Mouse (Mus musculus): ENCODE measurements at regions not wholly inside any gene's neighbourhood (a gene's known extent, or its start where the extent isn't known, plus 50 kb on each side); places are given as distances from the start of the nearest gene placed in this dataset.

DNA sequence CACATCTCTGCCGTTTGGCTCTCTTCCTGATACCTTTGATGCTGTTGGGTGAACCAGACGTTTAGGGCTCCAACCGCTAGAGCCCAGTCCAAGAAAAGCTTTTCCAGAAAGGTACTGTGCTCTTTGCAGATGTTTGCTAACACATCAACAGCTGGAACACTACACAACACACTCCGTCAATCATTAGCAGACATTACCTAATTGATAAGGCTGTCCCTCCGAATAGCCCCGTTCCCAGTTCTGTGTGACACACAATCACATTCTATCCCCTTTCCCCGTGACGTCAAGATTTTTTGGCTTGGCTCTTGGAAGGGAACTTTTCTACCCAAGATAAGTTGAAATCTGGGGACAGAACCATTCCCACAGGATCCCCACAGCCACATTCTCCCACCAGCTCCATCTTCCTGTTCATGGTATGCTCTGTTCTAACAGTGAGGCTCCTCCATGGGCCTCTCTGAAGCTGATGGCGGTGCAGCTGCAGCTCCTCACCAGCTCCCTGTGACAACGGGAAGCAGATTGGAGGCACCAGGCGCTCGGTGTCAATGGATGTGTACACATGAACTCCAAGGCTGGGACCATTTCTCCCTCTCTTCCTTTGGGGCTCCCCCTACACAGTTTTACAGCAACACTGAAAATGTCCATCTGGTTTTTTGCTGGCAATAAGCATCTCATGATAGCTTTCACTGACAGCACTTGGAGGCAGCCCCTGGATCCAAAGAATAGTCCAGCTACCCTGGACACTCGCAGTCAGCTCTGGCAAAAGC, 122.6 kb upstream of the Tbx20 start:
- Histone ChIP-seq H3K4me2 (ENCODE audit: low read depth) (no peak overlapping the region), H3K36me3 (replicated peaks; ENCODE audit: control insufficient read depth, insufficient read depth, low read depth) (no peaks in the 10 kb centered on the region), H3K9ac (replicated peaks) (no peak overlapping the region), H3K4me3 (ENCODE audit: insufficient read depth in 1 of 2, low read depth in 2 of 2, low read length in 2 of 2) (no peak overlapping the region), H3K27ac (no peak overlapping the region), H3K27me3 (ENCODE audit: control insufficient read depth, insufficient read depth, low read length) (no peaks in the 10 kb centered on the region), H3K9me3 (ENCODE audit: control insufficient read depth, low read length) (no peaks in the 10 kb centered on the region), H3K4me1 (replicated peaks; ENCODE audit: control insufficient read depth in 2 of 2, insufficient read depth in 2 of 2, low read length in 1 of 2) (no peaks in the 10 kb centered on the region; a peak in 1 of 4 replicates)
- no peak for TF ChIP-seq EP300 (IDR thresholded peaks at IDR 0.05; ENCODE audit: low read depth)
- 62% methylated on average over 13 of the region's 13 CpGs for WGBS (ENCODE audit: insufficient replicate concordance)
- DNase-seq (ENCODE audit: low read depth in 3 of 3, low spot score in 3 of 3) = no peak
- no peak for ATAC-seq (ENCODE audit: insufficient read depth)

DNA sequence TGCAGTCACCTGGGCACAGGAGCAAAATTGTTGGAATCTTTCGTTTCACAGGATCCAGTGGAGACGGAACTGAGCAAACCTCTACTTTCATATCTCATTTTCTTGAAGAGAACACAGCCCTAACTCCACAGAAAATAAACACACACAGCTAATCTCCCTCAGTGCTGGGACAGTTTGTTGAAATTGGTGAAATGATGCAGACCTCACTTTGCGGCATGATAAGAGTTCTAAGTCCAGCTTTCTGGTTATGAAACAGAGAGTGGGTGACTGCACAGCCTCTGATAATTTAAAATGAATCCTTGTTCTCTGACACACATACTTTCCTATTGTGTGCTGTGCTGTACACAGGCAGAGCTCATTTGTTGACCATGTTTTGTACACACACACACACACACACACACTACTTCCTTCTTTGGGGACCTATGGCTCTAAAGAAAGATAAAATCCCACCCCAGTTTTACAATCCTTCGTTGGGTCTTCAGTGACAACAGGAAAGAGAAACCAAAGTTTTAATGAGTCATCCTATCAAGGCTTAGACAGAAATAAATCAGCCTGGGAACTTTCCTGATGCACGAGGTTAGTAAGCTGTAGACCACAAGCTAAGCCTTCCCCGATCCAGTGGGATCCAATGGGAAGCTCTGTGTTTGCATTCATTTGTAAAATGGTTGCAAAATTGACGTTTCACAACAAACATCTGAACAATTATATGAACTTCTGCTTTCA, 125.3 kb upstream of the Tbx20 start:
- H3K9me3 ChIP-seq (ENCODE audit: control insufficient read depth, low read length) = no peaks in the 10 kb centered on the region
- no peak for DNase-seq (ENCODE audit: low read depth in 3 of 3, low spot score in 3 of 3)
- no peak overlapping the region for H3K4me2 ChIP-seq (ENCODE audit: low read depth)
- peaks cover 0 to 2% of the 10 kb centered on the region in 2 experiments; a peak in 1 of 4 replicates for H3K4me1 ChIP-seq (replicated peaks; ENCODE audit: control insufficient read depth in 2 of 2, insufficient read depth in 2 of 2, low read length in 1 of 2)
- 30% methylated on average over 7 of the region's 7 CpGs for WGBS (ENCODE audit: insufficient replicate concordance)
- no peak overlapping the region for H3K9ac ChIP-seq (replicated peaks)
- ATAC-seq (ENCODE audit: insufficient read depth) = no peak
- H3K4me3 ChIP-seq (ENCODE audit: insufficient read depth in 1 of 2, low read depth in 2 of 2, low read length in 2 of 2) = no peak overlapping the region
- no peak for TF ChIP-seq EP300 (IDR thresholded peaks at IDR 0.05; ENCODE audit: low read depth)
- no peak for TF ChIP-seq CTCF (IDR thresholded peaks at IDR 0.05; ENCODE audit: low read depth)
- H3K27me3 ChIP-seq (ENCODE audit: control insufficient read depth, insufficient read depth, low read length) = no peaks in the 10 kb centered on the region
- H3K36me3 ChIP-seq (replicated peaks; ENCODE audit: control insufficient read depth, insufficient read depth, low read depth) = no peaks in the 10 kb centered on the region
- no peak overlapping the region for H3K27ac ChIP-seq

DNA sequence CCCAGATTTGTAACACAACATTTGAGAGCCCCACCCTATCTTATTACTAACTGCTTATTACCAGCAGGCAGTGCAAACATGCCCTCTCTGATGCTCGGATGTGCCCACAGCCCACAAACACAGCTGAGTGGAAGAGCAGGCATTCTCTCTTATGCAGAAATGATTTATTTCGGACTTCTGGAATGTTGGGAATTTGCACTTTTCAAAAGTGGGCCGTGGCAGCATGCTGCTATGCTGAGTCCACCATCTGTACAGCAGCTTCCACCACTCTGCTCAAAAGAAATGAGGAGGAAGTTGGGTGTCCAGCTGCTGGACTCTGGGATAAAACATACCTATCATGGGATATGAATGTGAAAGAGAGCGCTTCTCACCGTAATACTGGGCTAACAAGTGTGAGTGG, 129.6 kb upstream of the Tbx20 start:
- Histone ChIP-seq H3K4me2 (ENCODE audit: low read depth) (no peak overlapping the region), H3K4me3 (ENCODE audit: insufficient read depth in 1 of 2, low read depth in 2 of 2, low read length in 2 of 2) (no peak overlapping the region), H3K9me3 (ENCODE audit: control insufficient read depth, low read length) (no peaks in the 10 kb centered on the region), H3K27ac (no peak overlapping the region), H3K4me1 (replicated peaks; ENCODE audit: control insufficient read depth in 2 of 2, insufficient read depth in 2 of 2, low read length in 1 of 2) (peaks cover 0 to 2% of the 10 kb centered on the region in 2 experiments; a peak in 1 of 4 replicates), H3K36me3 (replicated peaks; ENCODE audit: control insufficient read depth, insufficient read depth, low read depth) (no peaks in the 10 kb centered on the region), H3K27me3 (ENCODE audit: control insufficient read depth, insufficient read depth, low read length) (no peaks in the 10 kb centered on the region), H3K9ac (replicated peaks) (no peak overlapping the region)
- DNase-seq (ENCODE audit: low read depth in 3 of 3, low spot score in 3 of 3) (no peak), ATAC-seq (ENCODE audit: insufficient read depth) (no peak)
- no peak for TF ChIP-seq CTCF (IDR thresholded peaks at IDR 0.05; ENCODE audit: low read depth)
- no peak for TF ChIP-seq EP300 (IDR thresholded peaks at IDR 0.05; ENCODE audit: low read depth)
- 62% methylated on average over 5 of the region's 5 CpGs for WGBS (ENCODE audit: insufficient replicate concordance)

DNA sequence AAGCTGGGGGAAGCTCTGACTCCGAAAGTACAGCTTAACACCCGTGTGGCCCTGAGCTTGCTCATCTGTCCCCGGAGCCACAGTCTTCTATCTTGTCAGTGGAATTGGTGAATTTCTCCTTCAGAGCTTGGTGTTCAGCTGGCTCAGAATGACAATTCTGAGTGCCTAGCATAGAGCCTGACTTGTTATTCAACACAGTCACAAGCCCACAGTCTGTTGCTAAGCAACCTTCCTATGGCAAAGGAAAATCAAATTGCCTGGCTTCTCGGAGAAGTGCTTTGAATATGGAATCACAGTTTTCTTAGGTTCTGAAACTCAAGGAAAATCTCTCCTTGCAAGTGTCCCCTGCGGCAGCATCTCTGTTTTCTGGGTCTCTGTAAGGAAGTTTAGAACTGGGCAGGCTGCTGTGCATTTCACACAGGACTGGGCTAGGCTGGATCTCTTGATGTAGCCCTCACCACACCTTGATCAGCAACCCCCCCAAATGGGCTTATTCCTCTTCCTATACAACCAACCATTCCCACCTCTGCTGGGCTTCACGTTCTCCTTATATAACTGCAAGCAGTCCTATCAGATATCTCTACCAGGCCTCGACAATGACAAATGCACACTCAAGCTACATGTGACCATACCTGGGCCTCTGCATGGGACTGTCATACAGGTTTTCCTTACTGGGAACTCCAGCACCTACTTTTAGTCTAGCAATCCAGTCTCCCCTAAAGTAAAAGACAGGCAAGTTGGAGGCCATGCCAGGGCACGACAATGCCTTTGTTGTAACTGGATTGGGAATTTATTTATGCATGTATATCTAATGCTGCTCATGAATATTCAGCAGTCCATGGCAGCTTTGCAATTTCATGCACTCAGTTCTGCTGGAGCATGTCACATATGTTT, 135.2 kb upstream of the Tbx20 start:
- H3K27me3 ChIP-seq (ENCODE audit: control insufficient read depth, insufficient read depth, low read length) = no peaks in the 10 kb centered on the region
- H3K4me2 ChIP-seq (ENCODE audit: low read depth) = no peak overlapping the region
- no peaks in the 10 kb centered on the region for H3K36me3 ChIP-seq (replicated peaks; ENCODE audit: control insufficient read depth, insufficient read depth, low read depth)
- peaks cover 0 to 9% of the 10 kb centered on the region in 2 experiments; a peak in 3 of 4 replicates for H3K4me1 ChIP-seq (replicated peaks; ENCODE audit: control insufficient read depth in 2 of 2, insufficient read depth in 2 of 2, low read length in 1 of 2)
- no peaks in the 10 kb centered on the region for H3K9me3 ChIP-seq (ENCODE audit: control insufficient read depth, low read length)
- WGBS (ENCODE audit: insufficient replicate concordance) = 58% methylated on average over 8 of the region's 8 CpGs
- ATAC-seq (ENCODE audit: insufficient read depth) (no peak), DNase-seq (ENCODE audit: low read depth in 3 of 3, low spot score in 3 of 3) (no peak)
- no peak for TF ChIP-seq CTCF (IDR thresholded peaks at IDR 0.05; ENCODE audit: low read depth)
- no peak for TF ChIP-seq EP300 (IDR thresholded peaks at IDR 0.05; ENCODE audit: low read depth)
- H3K27ac ChIP-seq = no peak overlapping the region
- H3K9ac ChIP-seq (replicated peaks) = no peak overlapping the region
- H3K4me3 ChIP-seq (ENCODE audit: insufficient read depth in 1 of 2, low read depth in 2 of 2, low read length in 2 of 2) = no peak overlapping the region

All from liver, embryonic 14.5 days (tissue).